Mouse (Mus musculus) intestine, embryonic 14.5 days (tissue): ENCODE results near the gene Rgs16. TPM values are rescaled to one million over a fixed set of nuclear protein-coding genes. Genes with fewer than 3 reads are reported as not detected.

ENCODE experiments used
- polyA plus RNA-seq: library from polyadenylated mRNA; unstranded; fragments of >200 nt; fragmentation: Nextera tagmentation; extraction: Ambion mirVana; gene quantifications from 2 replicates; pipeline ENCODE4 v1.2.1, GENCODE M21; 2014

The Rgs16 gene
- polyA plus RNA-seq, 1 experiment from 2014 or later: 2.7 TPM

Other genes starting within 250 kb of the Rgs16 start
- 8.3 and 9.0 TPM in 2 replicates for gene Npl, start 190.3 kb upstream of the Rgs16 start, polyA plus RNA-seq
- gene Rgs8, start 87.3 kb upstream of the Rgs16 start, polyA plus RNA-seq: 0.04 and 0.46 TPM in 2 replicates
- 15.8 and 18.7 TPM in 2 replicates for gene Rnasel, start 9.1 kb downstream of the Rgs16 start, polyA plus RNA-seq
- gene Rgsl1, start 103.8 kb downstream of the Rgs16 start, polyA plus RNA-seq: 0.08 and 0.22 TPM in 2 replicates
- 0.14 and 0.28 TPM in 2 replicates for gene Teddm1b, start 134.0 kb downstream of the Rgs16 start, polyA plus RNA-seq
- not detected in 2 replicates for gene Teddm1a, start 151.4 kb downstream of the Rgs16 start, polyA plus RNA-seq
- 91.7 and 104 TPM in 2 replicates for gene Glul, start 159.6 kb downstream of the Rgs16 start, polyA plus RNA-seq
- 0.35 and 0.42 TPM in 2 replicates for gene Teddm2, start 159.9 kb downstream of the Rgs16 start, polyA plus RNA-seq